Mouse (Mus musculus) testis, adult 10 weeks (tissue): ENCODE results near the gene Cpt1b. TPM values are rescaled to one million over a fixed set of nuclear protein-coding genes. Genes with fewer than 3 reads are reported as not detected.

Experiments used
- polyA plus RNA-seq: library from polyadenylated mRNA; stranded (reverse); fragments of 350-450 nt; fragmentation: Illumina TruSeq; extraction: RNeasy Lipid Tissue Mini Kit (QIAGEN cat#74804); gene quantifications from one replicate; pipeline ENCODE4 v1.2.3, GENCODE M21; 2014; ENCODE audit warnings: low read depth, low replicate concordance

Cpt1b gene
- polyA plus RNA-seq: 21.4 TPM

DNA sequence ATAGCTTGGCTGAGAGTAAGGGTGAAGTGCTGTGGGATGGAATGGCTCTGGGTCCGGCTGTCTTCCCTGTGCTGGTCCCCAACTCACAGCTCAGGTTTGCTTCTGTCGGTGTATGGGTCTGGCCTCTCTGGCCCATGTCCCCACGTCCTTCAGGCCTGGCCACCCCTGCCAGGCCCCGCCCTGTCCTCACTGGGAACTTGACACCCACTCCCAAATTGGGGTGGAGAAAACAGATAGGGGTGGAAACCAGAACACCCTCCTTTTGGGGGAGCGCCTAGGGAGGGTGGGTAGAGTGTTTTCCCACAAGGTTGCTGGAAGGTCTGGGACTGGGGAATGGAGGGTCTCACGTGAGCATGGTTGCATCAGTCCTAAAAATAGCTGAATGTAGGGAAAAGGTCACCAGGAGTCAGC, at the start of gene Cpt1b:
TSS of gene Cpt1b (minus strand) at position 153 of the 411 bp plus-strand sequence.

GRCm38 (mm10) chr15:89453865-89454478, 28.3 kb upstream of the Cpt1b start, which contains the start of gene Mapk8ip2:
Gene Mapk8ip2 (plus strand): TSS chr15:89453913.

DNA sequence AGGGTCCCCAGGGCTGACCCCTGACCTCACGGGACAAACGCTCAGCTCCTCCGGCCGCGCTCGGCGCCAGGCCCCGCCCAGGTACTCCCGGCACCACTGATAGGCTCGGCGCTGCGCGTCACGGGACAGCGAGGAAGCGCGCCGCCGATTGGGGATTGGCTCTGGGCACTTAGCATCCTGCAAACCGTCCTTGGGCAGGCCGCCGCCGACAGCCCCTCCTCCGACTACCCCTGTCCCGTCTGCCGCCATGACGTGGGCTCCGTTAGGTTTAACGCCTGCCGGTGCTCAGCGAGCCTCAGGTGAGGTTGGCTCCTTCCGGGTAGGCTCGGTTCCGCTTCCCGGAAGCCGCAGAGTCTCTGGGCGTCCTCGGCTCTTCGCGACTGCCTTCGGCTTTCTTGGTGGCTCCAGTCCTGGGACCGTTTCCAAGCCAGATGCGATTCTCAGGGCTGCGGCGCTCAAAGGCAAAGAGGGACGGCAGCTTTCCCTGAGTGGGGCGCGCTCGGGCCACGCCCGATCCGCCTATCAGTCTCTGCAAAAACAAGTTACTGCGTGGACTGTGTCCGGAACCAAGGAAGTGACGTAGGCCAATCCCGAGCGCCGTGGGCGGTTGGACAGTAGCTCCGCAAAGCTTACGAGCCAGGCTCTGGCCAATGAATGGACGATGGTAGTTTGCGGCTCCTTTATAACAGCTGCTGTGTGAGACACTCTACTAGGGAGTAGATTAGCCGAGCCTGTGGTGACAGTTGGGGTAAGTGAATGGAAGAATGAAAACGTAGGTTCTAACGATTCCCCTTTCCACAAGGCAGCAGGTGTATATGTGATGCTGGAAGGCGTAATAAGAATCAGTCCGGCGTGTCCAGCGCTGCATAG, 3.9 kb upstream of the Cpt1b start, which contains the start of the genes C730034F03Rik, Gm44502 and Chkb:
TSS of gene C730034F03Rik (plus strand) at position 238 of the 870 bp plus-strand sequence.
TSS of gene Gm44502 (minus strand) at position 345 of the 870 bp plus-strand sequence.
TSS of gene Chkb (minus strand) at position 557 of the 870 bp plus-strand sequence.

DNA sequence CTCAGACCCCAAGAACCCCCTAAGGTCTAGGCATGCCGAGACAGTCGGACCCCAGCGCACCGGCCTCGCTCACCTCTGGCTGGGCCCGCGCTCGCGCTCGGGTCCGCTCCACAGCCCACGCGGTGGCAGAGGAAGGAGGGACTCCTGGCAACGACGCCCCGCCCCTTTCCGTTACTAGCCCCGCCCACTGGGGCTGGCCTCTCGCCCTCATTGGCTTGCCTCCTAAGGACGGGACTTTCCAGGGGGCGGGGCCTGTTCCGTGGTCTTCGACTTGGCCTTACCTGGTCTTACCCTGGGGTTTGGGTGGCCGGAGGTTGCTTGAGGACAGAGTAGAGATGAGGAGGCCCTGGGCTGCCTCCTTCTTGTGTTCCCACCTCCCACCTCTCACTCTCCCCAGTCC, 15.5 kb downstream of the Cpt1b start, which contains the start of gene Syce3:
TSS of gene Syce3 (minus strand) at position 386 of the 400 bp plus-strand sequence.

GRCm38 (mm10) chr15:89384617-89385016, 41.0 kb downstream of the Cpt1b start, which contains the start of gene Klhdc7b:
Gene Klhdc7b (plus strand): TSS chr15:89384917.

DNA sequence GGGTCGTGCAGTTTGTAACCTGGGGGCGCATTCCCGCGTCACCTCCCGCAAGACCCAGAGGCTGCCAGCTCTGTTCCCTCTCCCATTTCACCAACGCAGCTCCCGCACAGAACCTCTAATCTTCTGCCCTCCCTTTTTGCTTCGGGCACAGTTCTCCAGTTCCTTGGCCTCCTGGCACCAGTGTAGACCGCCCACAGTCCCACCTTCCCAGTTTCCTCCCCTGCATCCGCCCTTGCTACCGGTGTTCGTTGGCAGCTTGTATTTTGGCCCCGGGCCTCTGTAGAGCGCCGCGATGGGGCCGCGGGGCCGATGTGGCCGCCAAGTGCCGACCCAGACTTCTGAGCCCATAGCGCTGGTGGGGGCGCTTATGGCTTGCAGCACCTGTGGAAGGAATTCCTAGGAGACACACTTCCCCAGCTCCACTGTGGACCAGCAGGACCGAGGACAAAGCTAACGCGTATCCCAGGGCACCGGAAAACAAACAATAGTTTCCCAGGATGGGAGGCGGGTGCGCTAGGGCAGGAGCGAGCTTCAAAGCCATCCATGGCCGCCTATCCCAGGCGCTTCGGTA, 46.7 kb downstream of the Cpt1b start, which contains the start of gene Odf3b:
TSS of gene Odf3b (minus strand) at position 452 of the 571 bp plus-strand sequence.

GRCm38 (mm10) chr15:89376957-89377356, 48.7 kb downstream of the Cpt1b start, which contains the start of gene Tymp:
Gene Tymp (minus strand): TSS chr15:89377039.

GRCm38 (mm10) chr15:89373762-89374248, 51.9 kb downstream of the Cpt1b start, which contains the start of gene Sco2:
Gene Sco2 (minus strand): TSS chr15:89373846.

Other genes starting within 250 kb of the Cpt1b start
- gene Plxnb2, start 245.1 kb downstream of the Cpt1b start, polyA plus RNA-seq: 4.6 TPM
- gene Dennd6b, start 229.4 kb downstream of the Cpt1b start, polyA plus RNA-seq: 1.0 TPM
- 16.1 TPM for gene Ppp6r2, start 214.3 kb downstream of the Cpt1b start, polyA plus RNA-seq
- gene Sbf1, start 110.6 kb downstream of the Cpt1b start, polyA plus RNA-seq: 5.4 TPM
- not detected for gene Adm2, start 103.1 kb downstream of the Cpt1b start, polyA plus RNA-seq
- 0.21 TPM for gene Miox, start 91.5 kb downstream of the Cpt1b start, polyA plus RNA-seq
- 1.1 TPM for gene Lmf2, start 70.2 kb downstream of the Cpt1b start, polyA plus RNA-seq
- 9.2 TPM for gene Ncaph2, start 70.1 kb downstream of the Cpt1b start, polyA plus RNA-seq
- gene Sco2, start 52.0 kb downstream of the Cpt1b start, polyA plus RNA-seq: 0.62 TPM
- not detected for gene Tymp, start 48.8 kb downstream of the Cpt1b start, polyA plus RNA-seq
- not detected for gene Odf3b, start 46.6 kb downstream of the Cpt1b start, polyA plus RNA-seq
- not detected for gene Klhdc7b, start 40.9 kb downstream of the Cpt1b start, polyA plus RNA-seq
- gene Syce3, start 15.4 kb downstream of the Cpt1b start, polyA plus RNA-seq: 49.1 TPM
- gene C730034F03Rik, start 3.7 kb upstream of the Cpt1b start, polyA plus RNA-seq: 8.2 TPM
- gene Gm44502, start 3.8 kb upstream of the Cpt1b start, polyA plus RNA-seq: 0.28 TPM
- gene Chkb, start 4.0 kb upstream of the Cpt1b start, polyA plus RNA-seq: 36.5 TPM
- gene Mapk8ip2, start 28.1 kb upstream of the Cpt1b start, polyA plus RNA-seq: 2.8 TPM
- gene Arsa, start 51.6 kb upstream of the Cpt1b start, polyA plus RNA-seq: 24.8 TPM
- gene Shank3, start 73.8 kb upstream of the Cpt1b start, polyA plus RNA-seq: 0.06 TPM
- gene Acr, start 142.5 kb upstream of the Cpt1b start, polyA plus RNA-seq: 190 TPM
- 58.7 TPM for gene Rabl2, start 166.1 kb upstream of the Cpt1b start, polyA plus RNA-seq